Mouse (Mus musculus): ENCODE results near the gene Baz2b. TPM values are rescaled to one million over a fixed set of nuclear protein-coding genes. Genes with fewer than 3 reads are reported as not detected.

Baz2b gene
- polyA plus RNA-seq, 1 experiment from 2014 or later: 86.9 TPM

GRCm38 (mm10) chr2:60071813-60072212, 137.8 kb downstream of the Baz2b start:
- no peak for ATAC-seq (ENCODE audit: low FRiP score, low TSS enrichment)
- DNase-seq: no peak
- Histone ChIP-seq H3K4me3 (replicated peaks; ENCODE audit: low read depth, low read length) (no peak overlapping the region), H3K27me3 (ENCODE audit: control insufficient read depth, insufficient read depth, low read length) (no peaks in the 10 kb centered on the region), H3K9me3 (ENCODE audit: control insufficient read depth, low read length) (no peaks in the 10 kb centered on the region), H3K4me2 (ENCODE audit: low read length) (no peak overlapping the region), H3K4me1 (ENCODE audit: control insufficient read depth, insufficient read depth, low read length) (0 out of 2 replicates have a peak, but pooled peaks cover 5% of the 10 kb centered on the region), H3K27ac (replicated peaks; ENCODE audit: low read depth, low read length) (no peak overlapping the region), H3K36me3 (ENCODE audit: control insufficient read depth, insufficient read depth, low read length) (0 out of 2 replicates have a peak, but pooled peaks cover 2% of the 10 kb centered on the region), H3K9ac (replicated peaks; ENCODE audit: low read length) (no peak overlapping the region)
- WGBS: 67% methylated on average over 8 of the region's 8 CpGs

- no peaks in the 10 kb centered on the region for H3K27me3 ChIP-seq (ENCODE audit: control insufficient read depth, insufficient read depth, low read length)
- ATAC-seq (ENCODE audit: low FRiP score, low TSS enrichment) (no peak), DNase-seq (no peak)
- 88% methylated on average over 5 of the region's 5 CpGs for WGBS
- H3K36me3 ChIP-seq (ENCODE audit: control insufficient read depth, insufficient read depth, low read length): 0 out of 2 replicates have a peak, but pooled peaks cover 2% of the 10 kb centered on the region
- no peak overlapping the region for H3K4me3 ChIP-seq (replicated peaks; ENCODE audit: low read depth, low read length)
- no peaks in the 10 kb centered on the region for H3K9me3 ChIP-seq (ENCODE audit: control insufficient read depth, low read length)
- H3K4me2 ChIP-seq (ENCODE audit: low read length): no peak overlapping the region
- 0 out of 2 replicates have a peak, but pooled peaks cover 2% of the 10 kb centered on the region for H3K4me1 ChIP-seq (ENCODE audit: control insufficient read depth, insufficient read depth, low read length)
- H3K27ac ChIP-seq (replicated peaks; ENCODE audit: low read depth, low read length): no peak overlapping the region
- H3K9ac ChIP-seq (replicated peaks; ENCODE audit: low read length): no peak overlapping the region
Measured at GRCm38 (mm10) chr2:60070938-60071337, 138.7 kb downstream of the Baz2b start.

- Histone ChIP-seq H3K27me3 (ENCODE audit: control insufficient read depth, insufficient read depth, low read length) (no peaks in the 10 kb centered on the region), H3K9ac (replicated peaks; ENCODE audit: low read length) (no peak overlapping the region), H3K27ac (replicated peaks; ENCODE audit: low read depth, low read length) (no peak overlapping the region), H3K4me2 (ENCODE audit: low read length) (no peak overlapping the region), H3K4me3 (replicated peaks; ENCODE audit: low read depth, low read length) (no peak overlapping the region), H3K4me1 (ENCODE audit: control insufficient read depth, insufficient read depth, low read length) (no peaks in the 10 kb centered on the region), H3K9me3 (ENCODE audit: control insufficient read depth, low read length) (peaks cover 5% of the 10 kb centered on the region; the same call in 1 of the 2 replicates), H3K36me3 (ENCODE audit: control insufficient read depth, insufficient read depth, low read length) (0 out of 2 replicates have a peak, but pooled peaks cover 4% of the 10 kb centered on the region)
- DNase-seq (no peak), ATAC-seq (ENCODE audit: low FRiP score, low TSS enrichment) (no peak)
- WGBS: 78% methylated on average over 3 of the region's 3 CpGs
Measured at GRCm38 (mm10) chr2:60068468-60068867, 141.2 kb downstream of the Baz2b start.

GRCm38 (mm10) chr2:60065415-60065814, 144.2 kb downstream of the Baz2b start:
- no peak overlapping the region for H3K27ac ChIP-seq (replicated peaks; ENCODE audit: low read depth, low read length)
- 0 out of 2 replicates have a peak, but pooled peaks cover 3% of the 10 kb centered on the region for H3K36me3 ChIP-seq (ENCODE audit: control insufficient read depth, insufficient read depth, low read length)
- DNase-seq (no peak), ATAC-seq (ENCODE audit: low FRiP score, low TSS enrichment) (no peak)
- H3K4me3 ChIP-seq (replicated peaks; ENCODE audit: low read depth, low read length): no peak overlapping the region
- H3K9ac ChIP-seq (replicated peaks; ENCODE audit: low read length): no peak overlapping the region
- no peaks in the 10 kb centered on the region for H3K27me3 ChIP-seq (ENCODE audit: control insufficient read depth, insufficient read depth, low read length)
- peaks cover 5% of the 10 kb centered on the region; the same call in 1 of the 2 replicates for H3K9me3 ChIP-seq (ENCODE audit: control insufficient read depth, low read length)
- WGBS: 98% methylated on average over 5 of the region's 5 CpGs
- no peaks in the 10 kb centered on the region for H3K4me1 ChIP-seq (ENCODE audit: control insufficient read depth, insufficient read depth, low read length)
- no peak overlapping the region for H3K4me2 ChIP-seq (ENCODE audit: low read length)

- no peak overlapping the region for H3K4me2 ChIP-seq (ENCODE audit: low read length)
- H3K9ac ChIP-seq (replicated peaks; ENCODE audit: low read length): no peak overlapping the region
- no peak for ATAC-seq (ENCODE audit: low FRiP score, low TSS enrichment)
- DNase-seq: no peak
- H3K9me3 ChIP-seq (ENCODE audit: control insufficient read depth, low read length): peaks cover 5% of the 10 kb centered on the region; the same call in 1 of the 2 replicates
- H3K27ac ChIP-seq (replicated peaks; ENCODE audit: low read depth, low read length): no peak overlapping the region
- 90% methylated on average over 1 of the region's 1 CpGs for WGBS
- H3K4me3 ChIP-seq (replicated peaks; ENCODE audit: low read depth, low read length): no peak overlapping the region
- no peaks in the 10 kb centered on the region for H3K27me3 ChIP-seq (ENCODE audit: control insufficient read depth, insufficient read depth, low read length)
- H3K4me1 ChIP-seq (ENCODE audit: control insufficient read depth, insufficient read depth, low read length): 0 out of 2 replicates have a peak, but pooled peaks cover 5% of the 10 kb centered on the region
- 0 out of 2 replicates have a peak, but pooled peaks cover 3% of the 10 kb centered on the region for H3K36me3 ChIP-seq (ENCODE audit: control insufficient read depth, insufficient read depth, low read length)
Measured at GRCm38 (mm10) chr2:60060185-60060775, 149.4 kb downstream of the Baz2b start.

- DNase-seq (no peak), ATAC-seq (ENCODE audit: low FRiP score, low TSS enrichment) (no peak)
- H3K4me3 ChIP-seq (replicated peaks; ENCODE audit: low read depth, low read length): no peak overlapping the region
- 0 out of 2 replicates have a peak, but pooled peaks cover 5% of the 10 kb centered on the region for H3K4me1 ChIP-seq (ENCODE audit: control insufficient read depth, insufficient read depth, low read length)
- no peak overlapping the region for H3K4me2 ChIP-seq (ENCODE audit: low read length)
- no peaks in the 10 kb centered on the region for H3K9me3 ChIP-seq (ENCODE audit: control insufficient read depth, low read length)
- no peak overlapping the region for H3K9ac ChIP-seq (replicated peaks; ENCODE audit: low read length)
- WGBS: 98% methylated on average over 5 of the region's 5 CpGs
- H3K27me3 ChIP-seq (ENCODE audit: control insufficient read depth, insufficient read depth, low read length): no peaks in the 10 kb centered on the region
- H3K36me3 ChIP-seq (ENCODE audit: control insufficient read depth, insufficient read depth, low read length): 0 out of 2 replicates have a peak, but pooled peaks cover 3% of the 10 kb centered on the region
- no peak overlapping the region for H3K27ac ChIP-seq (replicated peaks; ENCODE audit: low read depth, low read length)
Measured at GRCm38 (mm10) chr2:60059300-60059699, 150.3 kb downstream of the Baz2b start.

- Histone ChIP-seq H3K4me3 (replicated peaks; ENCODE audit: low read depth, low read length) (no peak overlapping the region), H3K4me1 (ENCODE audit: control insufficient read depth, insufficient read depth, low read length) (peaks cover 10% of the 10 kb centered on the region), H3K9ac (replicated peaks; ENCODE audit: low read length) (no peak overlapping the region), H3K36me3 (ENCODE audit: control insufficient read depth, insufficient read depth, low read length) (no peaks in the 10 kb centered on the region), H3K27ac (replicated peaks; ENCODE audit: low read depth, low read length) (no peak overlapping the region), H3K27me3 (ENCODE audit: control insufficient read depth, insufficient read depth, low read length) (no peaks in the 10 kb centered on the region), H3K4me2 (ENCODE audit: low read length) (no peak overlapping the region), H3K9me3 (ENCODE audit: control insufficient read depth, low read length) (no peaks in the 10 kb centered on the region)
- ATAC-seq (ENCODE audit: low FRiP score, low TSS enrichment) (no peak), DNase-seq (peak; percentile 38)
- WGBS: 12% methylated on average over 4 of the region's 4 CpGs
Measured at GRCm38 (mm10) chr2:60056043-60056442, 153.6 kb downstream of the Baz2b start.

- no peak for ATAC-seq (ENCODE audit: low FRiP score, low TSS enrichment)
- H3K36me3 ChIP-seq (ENCODE audit: control insufficient read depth, insufficient read depth, low read length): no peaks in the 10 kb centered on the region
Measured at GRCm38 (mm10) chr2:60054808-60055535, 154.7 kb downstream of the Baz2b start.

More at GRCm38 (mm10) chr2:60054808-60055535, 154.7 kb downstream of the Baz2b start:
- DNase-seq: no peak
- Histone ChIP-seq H3K9ac (replicated peaks; ENCODE audit: low read length) (no peak overlapping the region), H3K27me3 (ENCODE audit: control insufficient read depth, insufficient read depth, low read length) (no peaks in the 10 kb centered on the region), H3K4me1 (ENCODE audit: control insufficient read depth, insufficient read depth, low read length) (peaks cover 10% of the 10 kb centered on the region), H3K9me3 (ENCODE audit: control insufficient read depth, low read length) (no peaks in the 10 kb centered on the region), H3K4me3 (replicated peaks; ENCODE audit: low read depth, low read length) (no peak overlapping the region), H3K4me2 (ENCODE audit: low read length) (no peak overlapping the region), H3K27ac (replicated peaks; ENCODE audit: low read depth, low read length) (no peak overlapping the region)
- WGBS: 80% methylated on average over 10 of the region's 10 CpGs

Measured in midbrain, embryonic 14.5 days (tissue).